Mouse (Mus musculus) T-helper 17 cell (primary cell): Measurements from ENCODE around the gene Fxyd1.

Experiments
- in situ Hi-C, 2 experiments: fragments of 300-600 bp; cut with MboI, MseI; formaldehyde crosslinking; loops; 1 replicate in 1 of 2; 2 replicates in 1 of 2; pipeline ENCODE4 v1.15.1; 2025; ENCODE audit warnings: high pct_unique_total_duplicates in 2 of 2

The Fxyd1 gene

DNA sequence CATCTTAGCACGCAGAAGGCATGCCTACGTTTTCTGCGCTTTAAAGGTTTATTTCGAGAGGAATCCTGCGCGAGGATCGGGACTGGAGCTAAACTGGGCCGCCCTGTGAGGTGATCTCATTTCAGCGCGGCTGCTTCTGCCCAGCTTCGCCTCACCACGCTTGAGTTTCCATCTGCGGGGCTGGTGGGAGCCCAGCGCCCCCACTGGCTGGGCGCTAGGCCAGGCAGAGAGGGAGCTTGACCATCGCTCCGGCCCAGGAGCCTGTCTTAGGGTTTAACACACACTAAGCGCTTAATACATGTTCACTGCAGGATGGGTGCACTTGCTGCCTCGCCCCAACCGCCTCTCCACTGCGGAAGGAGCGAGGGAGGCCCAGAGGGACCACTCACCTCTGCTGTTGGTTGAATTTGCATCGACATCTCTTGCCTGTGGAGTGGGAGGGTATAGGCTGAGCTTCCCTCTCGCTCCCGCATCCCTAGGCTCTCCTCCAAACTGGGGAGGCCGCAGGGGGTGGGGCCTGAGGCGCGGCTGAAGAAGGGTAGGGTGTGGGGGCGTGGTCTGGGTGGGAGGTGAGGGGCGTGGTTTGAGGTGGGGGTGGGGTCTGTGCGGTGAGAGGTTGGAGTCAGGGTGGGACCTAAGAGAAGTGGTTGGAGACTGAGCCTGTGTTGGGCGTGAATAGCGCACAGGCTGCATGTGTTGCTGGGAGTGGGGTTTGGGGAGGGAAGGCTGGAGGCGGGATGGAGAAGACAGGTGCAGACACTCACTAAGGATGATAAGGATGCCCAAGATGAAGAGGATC is 4.2 kb downstream of the Fxyd1 start:
- in situ Hi-C loops: no loop called here

DNA sequence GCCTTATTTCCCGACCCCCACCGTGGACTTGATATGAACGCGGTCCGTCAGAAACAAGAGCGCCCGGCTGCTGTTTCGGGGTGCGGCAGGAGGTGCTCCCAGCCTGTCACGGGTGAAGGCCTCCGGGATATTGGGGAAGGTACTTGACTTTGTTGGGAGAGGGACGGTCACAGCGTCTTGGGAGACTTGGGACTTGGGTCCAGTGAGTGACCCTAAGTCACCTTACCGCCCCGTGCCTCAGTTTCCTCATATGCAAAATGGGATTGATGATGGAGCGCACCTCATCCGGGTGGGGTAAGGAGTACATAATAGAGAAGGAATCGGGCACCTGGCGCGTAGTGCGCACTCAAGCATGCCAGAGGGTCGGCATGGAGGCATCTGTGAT is 4.8 kb downstream of the Fxyd1 start:
- in situ Hi-C loops: no loop called here

DNA sequence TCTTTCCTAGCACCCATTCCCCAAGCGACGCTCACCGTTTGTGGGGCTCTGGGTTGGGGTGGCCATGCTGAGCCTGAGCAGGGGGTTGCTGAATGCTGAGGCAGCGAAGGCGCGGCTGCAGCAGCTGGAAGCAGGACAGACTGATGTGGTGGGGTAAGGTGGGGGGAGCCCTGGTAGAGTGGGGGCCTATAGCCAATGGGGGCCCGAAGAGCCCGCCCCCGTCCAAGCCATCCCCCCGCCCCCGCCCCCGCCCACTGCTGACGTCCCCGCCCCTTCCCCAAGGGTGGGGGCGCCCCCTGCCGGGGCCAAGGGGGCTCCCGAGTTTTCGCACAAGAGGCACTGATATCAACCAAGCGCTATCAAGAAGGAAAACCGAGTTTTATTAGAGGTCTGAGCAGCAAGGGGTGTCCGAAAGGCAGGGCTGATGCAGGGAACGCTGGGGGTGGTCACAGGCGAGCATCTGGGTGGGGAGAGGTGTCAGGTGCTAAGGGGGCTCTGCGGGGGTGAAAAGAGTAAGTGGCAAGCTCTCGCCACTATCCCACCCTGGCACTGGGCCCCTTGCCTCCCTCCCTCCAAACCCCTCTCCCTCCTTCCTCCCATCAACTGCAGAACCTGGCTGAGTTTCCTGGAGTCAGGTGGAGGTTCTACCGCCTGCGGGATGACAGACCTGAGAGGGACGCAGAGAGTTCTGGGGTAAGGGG is 5.5 kb downstream of the Fxyd1 start, which contains the start of gene Fxyd7:
Gene Fxyd7 (minus strand): TSS at position 147 of the 701 bp plus-strand sequence.
- in situ Hi-C loops: no loop called here

DNA sequence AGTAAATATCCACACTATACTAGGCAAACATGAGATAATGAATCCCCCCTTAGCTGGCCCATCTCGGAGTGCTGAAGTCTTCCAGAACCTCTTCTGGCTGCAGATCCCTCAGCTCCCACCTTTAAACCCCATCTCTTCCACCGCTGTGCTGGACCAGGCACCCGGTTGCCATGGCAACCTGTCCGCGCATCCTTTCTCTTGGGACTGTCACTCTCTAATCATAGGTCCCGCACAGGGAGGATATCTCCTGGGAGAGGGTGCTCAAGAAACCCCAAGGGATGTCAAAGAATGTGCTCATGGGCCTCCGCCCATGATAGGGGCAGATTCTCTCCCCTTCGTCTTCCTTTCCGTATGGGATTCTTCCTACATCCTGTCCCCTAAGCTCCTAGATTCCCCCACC is 6.1 kb downstream of the Fxyd1 start:
- in situ Hi-C loops: no loop called here

DNA sequence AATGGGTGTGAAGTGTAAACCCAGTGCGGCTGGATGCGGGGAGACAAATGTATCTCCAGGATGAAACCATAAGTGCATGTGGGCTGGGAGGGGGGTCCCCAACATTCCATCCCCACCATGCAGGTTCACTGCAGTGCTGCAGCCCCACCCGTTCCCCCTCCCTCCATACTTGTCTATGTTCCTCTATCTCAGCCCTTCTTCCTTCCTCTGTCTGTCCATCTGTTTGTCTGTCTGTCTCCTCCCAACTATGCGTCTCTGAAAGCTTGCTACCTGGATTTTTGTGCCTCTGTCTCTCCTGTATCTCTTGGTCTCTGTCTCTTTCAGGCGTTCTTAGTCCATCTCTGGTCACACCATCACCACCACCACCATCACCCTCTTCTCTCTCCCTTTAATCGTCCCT is 6.5 kb downstream of the Fxyd1 start:
- in situ Hi-C loops: no loop called here

DNA sequence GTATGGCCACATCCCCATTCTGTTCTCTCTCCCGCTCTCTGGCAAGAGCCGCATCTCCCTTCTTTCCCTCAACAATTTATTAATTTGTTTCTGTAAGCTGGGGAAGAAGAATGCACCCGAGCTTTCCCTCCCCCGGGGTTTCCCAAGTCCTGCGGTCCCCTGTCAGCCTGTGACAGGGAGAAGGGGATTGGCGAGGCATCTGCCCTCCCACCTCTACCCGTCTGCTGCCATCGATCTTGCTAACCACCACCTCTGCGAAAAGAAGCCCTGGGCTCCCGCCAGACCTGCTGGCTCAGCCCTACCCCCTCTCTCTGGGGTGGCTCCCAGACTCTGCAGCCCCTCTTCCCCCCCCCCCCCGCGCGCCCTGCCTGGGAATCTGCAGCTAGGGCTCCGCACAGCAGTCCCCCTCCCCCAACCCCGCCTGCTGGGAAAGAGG is 7.1 kb downstream of the Fxyd1 start:
- in situ Hi-C loops: no loop called here

DNA sequence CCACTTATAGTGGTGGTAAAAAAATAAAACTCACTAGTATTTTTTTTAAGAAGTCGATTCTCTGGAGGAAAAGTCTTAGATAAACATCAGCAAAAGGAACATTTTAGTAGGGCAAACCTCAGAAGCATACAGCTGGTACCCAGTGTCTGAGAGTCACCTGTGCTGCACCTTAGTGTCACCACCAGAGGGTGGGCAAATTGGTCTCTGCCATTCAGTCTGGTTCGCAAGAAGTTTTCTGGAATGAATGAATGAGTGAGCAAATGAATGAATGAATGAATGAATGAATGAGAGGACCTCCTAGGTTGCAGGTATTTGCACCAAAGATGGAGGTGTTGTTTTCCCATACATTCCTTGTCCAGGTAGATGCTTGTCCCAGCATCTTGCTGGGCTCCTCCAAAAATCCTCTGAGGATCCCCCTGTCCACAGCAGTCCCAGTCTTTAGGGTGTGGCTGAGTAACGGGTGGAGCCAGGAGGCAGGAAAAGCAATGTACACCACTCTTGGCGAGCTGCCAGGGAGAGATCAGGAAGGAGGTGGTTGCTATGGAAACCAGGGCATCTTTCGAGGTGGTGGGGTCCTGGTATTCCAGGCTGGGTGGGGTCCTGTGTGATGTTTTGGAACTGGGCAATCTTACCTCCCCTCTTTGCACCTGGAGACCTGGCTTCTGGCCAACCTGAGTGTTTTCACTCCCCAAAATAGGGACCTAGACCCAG is 7.7 kb downstream of the Fxyd1 start:
- in situ Hi-C loops: no loop called here

DNA sequence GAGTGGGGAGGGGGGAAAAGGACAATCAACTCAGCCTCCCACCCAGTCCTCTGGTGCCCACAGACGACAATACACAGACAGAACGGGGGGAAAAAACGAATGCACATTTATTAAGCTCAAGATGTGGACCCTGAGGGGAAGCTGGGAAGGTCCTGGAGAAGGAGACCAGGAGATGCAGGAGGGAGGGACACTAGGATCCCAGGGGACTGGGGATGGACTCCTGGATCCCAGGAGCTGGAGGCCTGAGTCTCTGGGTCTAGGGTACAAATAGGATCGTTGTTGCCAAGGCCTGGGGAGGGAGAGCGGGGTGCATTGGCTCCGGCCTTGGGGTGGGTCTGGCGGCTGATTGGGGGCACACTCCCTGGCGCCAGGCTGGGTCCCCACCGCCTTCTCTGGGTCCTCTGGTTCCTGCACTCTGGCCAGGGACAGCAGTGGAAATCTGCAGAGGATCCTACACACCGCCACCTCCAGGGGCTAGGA is 14.5 kb downstream of the Fxyd1 start, which contains the start of gene Fxyd5:
Gene Fxyd5 (minus strand): TSS at position 51 of the 480 bp plus-strand sequence.
- in situ Hi-C loops: no loop called here

DNA sequence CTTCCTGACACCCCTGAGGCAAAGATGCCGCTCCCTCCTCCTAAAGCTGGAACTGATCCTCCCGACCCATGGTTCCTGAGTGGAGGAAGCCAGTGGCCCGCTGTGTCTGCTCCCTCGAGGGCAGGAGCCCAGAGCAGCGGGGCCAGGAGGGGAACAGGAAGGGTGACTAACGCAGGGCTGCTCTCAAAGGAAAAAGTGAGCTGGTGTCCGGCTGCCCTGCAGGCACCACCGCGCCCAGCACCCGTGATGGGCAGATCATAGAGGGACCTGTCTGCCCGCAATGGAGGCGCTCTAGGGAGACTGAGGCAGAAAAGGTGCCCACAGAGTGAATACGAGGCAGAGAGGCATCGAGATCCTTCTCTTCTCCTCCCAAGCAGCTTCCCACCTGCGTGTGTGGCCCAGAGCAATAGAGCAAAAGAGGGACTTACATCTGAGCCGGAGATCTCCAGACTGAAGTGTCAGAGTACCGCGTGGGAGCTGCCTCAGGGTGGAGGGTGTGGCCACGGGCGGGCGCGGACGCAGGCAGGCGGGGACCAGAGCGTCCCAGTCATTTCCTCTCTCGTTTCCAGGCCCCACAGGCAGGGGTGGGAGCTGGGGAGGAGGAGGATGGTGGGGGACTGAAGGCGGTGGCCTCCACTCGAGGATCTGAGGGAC is 15.2 kb downstream of the Fxyd1 start:
- in situ Hi-C loops: no loop called here

DNA sequence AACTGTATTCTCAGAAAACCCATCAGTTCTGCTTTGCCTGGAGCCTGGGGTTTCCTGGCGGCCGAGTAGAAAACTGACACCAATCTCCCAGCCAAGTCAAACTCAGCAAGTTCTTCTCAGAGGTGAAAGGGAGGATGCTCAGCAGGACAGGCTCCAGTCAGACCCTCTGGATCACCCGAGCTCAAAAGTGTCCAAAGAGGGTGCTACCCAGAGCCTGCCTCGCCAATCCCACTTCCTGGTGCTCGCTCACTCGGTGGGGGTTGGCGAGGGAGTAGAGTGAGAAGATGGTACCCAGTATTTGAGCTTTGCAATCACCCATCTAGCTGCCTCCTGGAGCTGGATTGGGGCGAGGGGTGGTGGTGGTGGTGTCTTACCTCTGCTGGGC is 16.0 kb downstream of the Fxyd1 start:
- in situ Hi-C loops: no loop called here

DNA sequence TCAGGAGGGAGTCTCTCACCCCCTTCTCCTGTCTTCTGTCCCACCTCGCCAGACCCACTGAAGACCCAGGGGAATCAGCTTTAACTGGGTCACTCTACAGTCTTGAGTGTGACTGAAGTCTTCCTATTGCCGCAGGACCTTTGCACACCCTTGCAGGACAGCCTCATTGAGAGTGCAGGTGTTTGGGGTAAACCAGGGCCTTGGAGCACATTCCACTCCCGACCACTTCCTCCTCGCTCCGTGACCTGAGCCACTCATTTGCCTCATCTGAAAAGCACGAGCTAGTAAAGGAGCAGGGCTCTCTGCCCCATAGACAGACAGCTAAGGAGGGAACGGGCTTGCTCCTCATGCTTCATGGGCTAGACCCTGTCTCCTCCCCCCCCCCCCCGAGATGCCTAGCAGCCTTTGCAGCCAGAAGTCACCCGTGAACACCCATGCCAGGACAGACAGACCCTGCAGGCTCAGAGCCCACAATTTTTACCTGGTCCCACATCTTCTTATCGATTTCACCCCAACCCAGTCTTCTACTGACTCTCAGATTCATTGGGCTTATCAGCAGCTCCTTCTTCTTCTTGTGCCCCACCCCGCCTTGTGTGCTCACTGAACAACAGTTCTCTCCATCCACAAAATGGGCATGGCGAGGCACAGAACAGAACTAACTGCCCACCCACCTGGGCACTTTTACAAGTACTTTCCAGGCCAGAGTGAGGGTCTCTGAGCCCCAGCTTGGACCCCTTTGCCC is 16.5 kb downstream of the Fxyd1 start:
- in situ Hi-C loops: no loop called here

DNA sequence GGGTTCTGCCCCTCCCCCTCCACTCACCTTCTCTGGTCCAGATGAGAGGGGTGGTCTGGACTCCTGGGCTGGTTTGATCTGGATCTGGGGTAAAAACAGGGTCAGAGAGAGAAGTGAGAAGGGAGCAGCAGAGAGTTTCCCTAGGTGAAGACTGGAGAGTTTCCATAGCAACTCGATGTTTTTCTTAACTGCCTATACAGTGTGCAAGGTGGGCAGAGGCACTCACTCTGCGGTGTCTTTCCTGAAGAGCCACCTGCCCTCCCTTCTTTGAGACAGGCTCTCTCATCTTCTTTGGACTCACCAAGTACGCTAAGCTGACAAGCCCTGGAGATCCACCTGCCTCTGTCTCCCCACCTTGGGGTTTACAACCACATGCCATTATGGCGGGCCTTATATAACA is 18.0 kb downstream of the Fxyd1 start:
- in situ Hi-C loops: no loop called here

DNA sequence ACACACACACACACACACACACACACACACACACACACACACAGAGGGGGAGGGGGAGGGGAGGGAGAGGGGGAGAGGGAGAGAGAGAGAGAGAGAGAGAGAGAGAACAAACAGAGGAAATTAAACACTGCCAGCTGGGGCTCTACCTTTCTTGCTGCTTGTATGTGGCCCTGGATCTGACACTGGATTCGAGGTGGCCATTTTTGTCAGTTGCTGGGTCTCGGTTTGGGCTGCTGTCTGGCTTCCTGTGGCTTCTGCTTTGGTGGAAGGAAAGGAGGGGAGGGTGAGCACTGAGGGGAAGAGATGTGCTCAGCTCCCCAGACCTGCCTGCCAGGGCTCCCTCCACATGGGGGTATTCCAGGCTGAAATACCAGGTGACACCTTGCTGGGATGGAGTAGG is 19.3 kb downstream of the Fxyd1 start:
- in situ Hi-C loops: no loop called here

DNA sequence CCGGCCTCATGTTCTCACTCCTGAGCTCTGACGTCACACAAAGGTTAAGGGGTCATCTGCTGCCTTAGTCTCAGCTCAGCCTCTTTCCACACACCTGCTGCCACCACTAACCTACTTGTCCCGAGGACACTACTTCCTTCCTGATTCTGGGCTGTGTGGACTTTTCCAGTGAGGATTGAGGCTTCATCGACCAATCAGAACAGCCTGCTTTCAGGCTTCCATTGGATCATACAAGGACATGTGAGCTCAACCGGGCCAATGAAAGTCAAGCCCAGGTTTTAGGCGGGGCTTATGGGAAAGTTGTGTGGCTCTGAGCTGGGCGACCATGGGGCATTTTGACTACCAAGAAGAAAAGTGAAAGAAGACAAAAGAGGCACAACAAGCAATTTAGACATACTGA is 20.1 kb downstream of the Fxyd1 start:
- in situ Hi-C loops: no loop called here

DNA sequence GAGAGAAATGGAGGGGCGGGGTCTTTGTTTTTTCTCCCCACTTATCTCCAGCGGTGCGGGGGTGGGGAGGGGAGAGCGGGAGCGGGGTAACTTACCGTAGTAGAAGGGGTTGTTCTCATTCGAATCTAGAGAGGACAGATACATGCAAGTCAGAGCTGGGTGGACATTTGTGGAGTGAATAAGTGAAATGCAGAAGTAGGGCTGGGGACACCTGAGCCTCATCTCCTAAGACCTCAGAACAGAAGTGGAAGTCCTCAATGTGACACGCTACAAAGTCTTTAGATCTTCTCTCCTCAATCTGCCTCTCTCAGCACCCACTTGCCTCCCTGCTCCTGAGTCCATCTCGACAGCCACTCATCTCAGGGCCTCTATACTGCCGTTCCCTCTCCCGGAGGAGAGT is 21.7 kb downstream of the Fxyd1 start:
- in situ Hi-C loops: no loop called here

DNA sequence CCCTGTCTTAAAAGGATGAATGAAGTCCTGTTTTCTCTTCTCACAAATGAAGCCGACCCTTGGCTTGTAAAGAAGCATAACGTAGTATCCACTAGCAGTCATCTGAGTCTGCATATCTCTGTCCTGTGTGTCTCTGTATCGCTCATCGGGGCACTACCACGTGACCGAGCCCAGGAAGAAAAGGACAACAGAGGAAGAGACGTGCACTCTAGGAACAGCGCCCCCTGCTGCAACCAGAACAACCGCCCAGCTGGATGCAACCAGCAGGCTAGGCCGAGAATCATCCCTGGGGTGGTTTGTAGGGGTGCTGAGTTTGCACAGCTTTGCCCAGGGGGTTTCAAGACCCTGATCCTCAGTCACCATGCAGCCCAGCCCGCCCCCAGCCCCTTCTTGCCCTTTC is 22.2 kb downstream of the Fxyd1 start:
- in situ Hi-C loops: no loop called here

DNA sequence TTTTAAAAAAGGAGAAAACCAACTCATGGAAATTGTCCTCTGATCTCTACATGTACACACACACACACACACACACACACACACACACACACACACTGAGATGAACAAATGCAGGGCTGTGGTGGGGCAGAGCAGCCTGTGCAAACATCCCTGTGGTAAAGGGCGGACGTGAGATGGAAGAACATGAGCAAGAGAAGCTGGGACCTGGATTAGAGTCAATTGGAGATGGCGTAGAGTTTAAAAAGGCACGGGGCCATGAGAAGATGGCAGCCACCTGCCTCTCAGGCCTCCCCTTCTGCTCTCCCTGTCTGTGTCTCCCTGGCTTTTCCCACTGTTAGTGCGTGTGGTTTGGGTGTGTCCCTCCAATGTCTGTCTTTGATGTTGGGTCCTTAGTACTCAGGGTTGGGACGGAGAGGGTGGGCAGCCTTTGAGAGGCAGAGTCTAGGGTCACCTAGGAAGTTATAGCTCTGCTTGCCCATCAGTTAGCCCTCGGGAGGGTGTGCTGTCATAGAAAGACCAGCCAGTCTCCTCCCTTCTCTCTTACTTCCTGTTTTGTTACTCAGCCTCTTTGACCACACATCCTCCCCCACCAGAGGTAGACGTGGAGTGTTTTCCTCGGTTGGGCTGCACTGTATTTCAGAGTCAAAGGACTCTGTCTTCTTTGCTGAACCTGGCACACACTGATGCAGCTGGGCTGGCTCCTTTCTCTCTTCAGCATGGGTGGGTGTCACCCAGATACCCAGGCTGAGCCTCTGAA is 23.4 kb downstream of the Fxyd1 start:
- in situ Hi-C loops: no loop called here

DNA sequence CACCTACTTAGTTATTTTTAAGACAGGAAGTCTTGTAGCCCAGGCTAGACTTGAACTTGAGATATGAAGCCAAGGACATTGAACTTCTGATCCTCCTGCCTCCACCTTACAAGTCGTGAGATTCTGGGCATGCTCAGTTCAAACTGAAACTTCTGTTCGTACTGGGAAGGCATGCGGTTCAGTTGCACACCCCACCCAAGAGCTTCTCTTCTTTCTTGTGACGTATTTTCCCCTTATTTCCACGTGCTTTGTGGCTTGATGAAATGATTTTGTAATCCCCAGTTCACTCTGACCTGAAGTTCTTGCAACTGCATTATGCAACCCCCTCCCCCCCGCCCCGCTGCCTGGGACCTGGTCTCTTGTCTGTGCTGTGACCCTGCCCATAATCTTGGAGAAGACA is 25.3 kb downstream of the Fxyd1 start:
- in situ Hi-C loops: no loop called here

DNA sequence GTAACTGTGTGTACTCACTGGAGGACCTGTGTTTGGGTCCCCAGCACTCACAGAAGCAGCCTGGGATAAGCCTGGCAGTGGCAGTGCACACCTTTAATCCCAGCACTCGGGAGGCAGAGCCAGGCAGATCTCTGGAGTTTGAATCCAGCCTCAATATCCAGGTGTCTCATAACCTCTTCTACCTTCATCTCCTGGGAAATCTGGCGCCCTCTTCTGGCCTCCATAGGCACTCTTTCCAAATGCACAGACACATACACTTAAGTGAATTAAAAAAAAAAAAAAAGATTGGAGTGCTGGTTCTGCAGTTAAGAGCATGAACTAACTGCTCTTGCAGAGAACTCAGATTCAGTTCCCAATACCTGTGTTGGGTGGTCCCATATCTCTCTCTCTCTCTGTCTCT is 26.3 kb downstream of the Fxyd1 start:
- in situ Hi-C loops: no loop called here

DNA sequence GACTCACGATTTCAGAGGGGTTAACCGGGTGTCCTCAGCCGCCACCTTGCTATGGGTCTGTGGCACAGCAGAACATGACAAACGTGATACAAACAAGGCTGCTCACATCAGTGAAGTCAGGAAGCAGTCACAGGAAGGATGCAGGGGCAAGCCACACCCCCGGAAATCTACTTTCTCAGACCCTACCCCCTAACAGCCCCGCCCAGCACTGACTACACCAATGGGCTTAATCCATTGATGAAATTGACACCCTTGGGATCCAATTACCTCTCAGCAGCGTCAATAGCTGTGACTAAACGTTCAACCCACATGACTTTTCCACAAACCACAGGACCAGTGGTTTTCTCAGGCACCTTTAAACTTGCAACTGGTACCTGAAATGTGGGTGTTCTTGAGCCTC is 28.4 kb downstream of the Fxyd1 start:
- in situ Hi-C loops: no loop called here
